Mouse (Mus musculus) stomach, postnatal 0 days (tissue): Measurements from ENCODE around the gene Il31ra. TPM values are rescaled to one million over a fixed set of nuclear protein-coding genes. Genes with fewer than 3 reads are reported as not detected.

Experiments used
- ATAC-seq: fragments of 200-750 bp; cut with Nextera tagmentation; 2 replicates; pipeline ENCODE4 v1.8.0; 2017; ENCODE audit not compliant: low FRiP score, low TSS enrichment
- DNase-seq: peaks from one replicate; pipeline ENCODE4 v3.0.0-alpha.2; 2016; ENCODE audit warnings: low spot score
- H3K27ac ChIP-seq: fragments of 300-500 bp; sonication (generic); replicated peaks from 2 replicates; pipeline ENCODE4 v1.5.1; 2014; ENCODE audit warnings: mild to moderate bottlenecking, control low read depth
- H3K27me3 ChIP-seq: fragments of 300-500 bp; sonication (generic); 2 replicates; pipeline ENCODE4 v1.6.1; 2014; ENCODE audit warnings: low read length; ENCODE audit not compliant: control insufficient read depth, insufficient read depth
- H3K36me3 ChIP-seq: fragments of 300-500 bp; sonication (generic); 2 replicates; pipeline ENCODE4 v1.6.1; 2014; ENCODE audit warnings: low read length, mixed read lengths; ENCODE audit not compliant: control insufficient read depth, insufficient read depth
- H3K4me1 ChIP-seq: fragments of 300-500 bp; sonication (generic); replicated peaks from 2 replicates; pipeline ENCODE4 v1.6.1; 2014; ENCODE audit warnings: antibody characterized with exemption; ENCODE audit not compliant: control insufficient read depth, insufficient read depth
- H3K4me2 ChIP-seq: fragments of 300-500 bp; sonication (generic); replicated peaks from 2 replicates; pipeline ENCODE4 v1.6.1; 2014; ENCODE audit warnings: low read depth, mild to moderate bottlenecking, control low read depth, moderate library complexity
- H3K4me3 ChIP-seq: fragments of 300-500 bp; sonication (generic); 2 replicates; pipeline ENCODE4 v1.5.1; 2014; ENCODE audit warnings: low read depth, low read length, control low read depth
- H3K9ac ChIP-seq: fragments of 300-500 bp; sonication (generic); 2 replicates; pipeline ENCODE4 v1.6.1; 2014; ENCODE audit warnings: mild to moderate bottlenecking, low read length, control low read depth, mixed read lengths
- H3K9me3 ChIP-seq: fragments of 300-500 bp; sonication (generic); 2 replicates; pipeline ENCODE4 v1.6.1; 2016; ENCODE audit warnings: low read length; ENCODE audit not compliant: control insufficient read depth
- CTCF ChIP-seq: IDR thresholded peaks from 2 replicates; pipeline ENCODE4 v1.5.1; 2016; ENCODE audit warnings: antibody characterized with exemption, low read depth, mild to moderate bottlenecking, moderate library complexity
- EP300 ChIP-seq: optimal IDR thresholded peaks from 2 replicates; pipeline ENCODE3; 2016; ENCODE audit warnings: antibody characterized with exemption
- WGBS: fragments of 180-500 bp; shearing (Covaris S2); extraction: QIAGEN DNeasy Blood & Tissue Kit; methylation state at CpG from one replicate; pipeline ENCODE4 v1.1.7; 2014; 5-methylcytosine and 5-hydroxymethylcytosine counted together
- polyA plus RNA-seq: library from polyadenylated mRNA; unstranded; fragments of >200 nt; fragmentation: Nextera tagmentation; extraction: Ambion mirVana; gene quantifications from 2 replicates; pipeline ENCODE4 v1.2.1, GENCODE M21; 2015

Il31ra gene
- polyA plus RNA-seq, 1 experiment from 2014 or later: 0.16 TPM

- TF ChIP-seq CTCF (no peak), EP300 (no peak)
- H3K27me3 ChIP-seq: no peaks in the 10 kb centered on the region
- no peak overlapping the region for H3K4me3 ChIP-seq
- H3K4me1 ChIP-seq: no peaks in the 10 kb centered on the region
- H3K36me3 ChIP-seq: no peaks in the 10 kb centered on the region
- H3K9me3 ChIP-seq: no peaks in the 10 kb centered on the region
- DNase-seq (no peak), ATAC-seq (no peak)
- H3K9ac ChIP-seq: no peak overlapping the region
- no peak overlapping the region for H3K27ac ChIP-seq
- 72% methylated on average over 2 of the region's 2 CpGs for WGBS
- no peak overlapping the region for H3K4me2 ChIP-seq
Measured at GRCm38 (mm10) chr13:112602607-112603006, 8.4 kb upstream of the Il31ra start.

- no peak overlapping the region for H3K9ac ChIP-seq
- no peaks in the 10 kb centered on the region for H3K36me3 ChIP-seq
- H3K9me3 ChIP-seq: no peaks in the 10 kb centered on the region
- 37% methylated on average over 2 of the region's 2 CpGs for WGBS
- no peak for DNase-seq
- no peaks in the 10 kb centered on the region for H3K27me3 ChIP-seq
- H3K27ac ChIP-seq: no peak overlapping the region
- H3K4me2 ChIP-seq: no peak overlapping the region
- ATAC-seq: no peak
- H3K4me1 ChIP-seq: no peaks in the 10 kb centered on the region
- no peak for TF ChIP-seq EP300
- no peak for TF ChIP-seq CTCF
- no peak overlapping the region for H3K4me3 ChIP-seq
Measured at GRCm38 (mm10) chr13:112590254-112590653, 3.9 kb downstream of the Il31ra start.

- Histone ChIP-seq H3K4me1 (no peaks in the 10 kb centered on the region), H3K27me3 (no peaks in the 10 kb centered on the region), H3K36me3 (no peaks in the 10 kb centered on the region), H3K27ac (no peak overlapping the region), H3K4me2 (no peak overlapping the region), H3K4me3 (no peak overlapping the region), H3K9me3 (no peaks in the 10 kb centered on the region), H3K9ac (no peak overlapping the region)
- TF ChIP-seq CTCF: no peak
- TF ChIP-seq EP300: no peak
- no peak for DNase-seq
- ATAC-seq: no peak
Measured at GRCm38 (mm10) chr13:112589625-112590024, 4.5 kb downstream of the Il31ra start.

GRCm38 (mm10) chr13:112584556-112585237 is 9.5 kb downstream of the Il31ra start:
- no peak overlapping the region for H3K27ac ChIP-seq
- no peaks in the 10 kb centered on the region for H3K27me3 ChIP-seq
- TF ChIP-seq EP300: no peak
- no peak for TF ChIP-seq CTCF
- 43% methylated on average over 7 of the region's 7 CpGs for WGBS
- H3K36me3 ChIP-seq: no peaks in the 10 kb centered on the region
- no peak overlapping the region for H3K4me2 ChIP-seq
- DNase-seq (no peak), ATAC-seq (no peak)
- H3K9me3 ChIP-seq: no peaks in the 10 kb centered on the region
- H3K4me3 ChIP-seq: no peak overlapping the region
- no peak overlapping the region for H3K9ac ChIP-seq
- H3K4me1 ChIP-seq: no peaks in the 10 kb centered on the region; the same call in none of the 2 replicates

GRCm38 (mm10) chr13:112582291-112582690 is 11.9 kb downstream of the Il31ra start:
- Histone ChIP-seq H3K9ac (no peak overlapping the region), H3K4me2 (no peak overlapping the region), H3K27ac (no peak overlapping the region), H3K4me3 (no peak overlapping the region), H3K4me1 (no peaks in the 10 kb centered on the region; the same call in none of the 2 replicates), H3K9me3 (no peaks in the 10 kb centered on the region), H3K27me3 (no peaks in the 10 kb centered on the region), H3K36me3 (no peaks in the 10 kb centered on the region)
- no peak for ATAC-seq
- DNase-seq: no peak
- WGBS: 75% methylated on average over 8 of the region's 8 CpGs
- TF ChIP-seq EP300 (no peak), CTCF (no peak)

GRCm38 (mm10) chr13:112581796-112582195 is 12.4 kb downstream of the Il31ra start:
- DNase-seq (no peak), ATAC-seq (no peak)
- Histone ChIP-seq H3K4me1 (no peaks in the 10 kb centered on the region; the same call in none of the 2 replicates), H3K36me3 (no peaks in the 10 kb centered on the region), H3K27ac (no peak overlapping the region), H3K9ac (no peak overlapping the region), H3K4me3 (no peak overlapping the region), H3K4me2 (no peak overlapping the region), H3K27me3 (no peaks in the 10 kb centered on the region), H3K9me3 (no peaks in the 10 kb centered on the region)
- TF ChIP-seq CTCF: no peak
- no peak for TF ChIP-seq EP300
- WGBS: 73% methylated on average over 3 of the region's 3 CpGs
